Mouse (Mus musculus): Measurements from ENCODE around the gene Dnm2.

- no peak for TF ChIP-seq POLR2A (IDR thresholded peaks at IDR 0.05; ENCODE audit: borderline replicate concordance, extremely low read depth, insufficient read depth, insufficient read length, poor library complexity, severe bottlenecking)
- no peak for TF ChIP-seq CTCF (IDR thresholded peaks at IDR 0.05; ENCODE audit: borderline replicate concordance, extremely low read depth, insufficient read depth, insufficient read length)
Observed at GRCm38 (mm10) chr9:21503352-21503751, 78.6 kb downstream of the Dnm2 start.

Measured in brain, embryonic 14.5 days (tissue).